Mouse (Mus musculus) right cerebral cortex, postnatal 10 days (tissue): Measurements from ENCODE around the gene Gbp3.
"Not testable (repeated sequence)": the region's sequence is repeated elsewhere in the genome, so short reads cannot be mapped to it uniquely, and the experiment has no call there.

Source experiments
- DNase-seq, 2 experiments: peaks; one replicate each; pipeline ENCODE4 v3.0.0; 2021; ENCODE audit warnings: low spot score in 2 of 2

Gene Gbp3

DNA sequence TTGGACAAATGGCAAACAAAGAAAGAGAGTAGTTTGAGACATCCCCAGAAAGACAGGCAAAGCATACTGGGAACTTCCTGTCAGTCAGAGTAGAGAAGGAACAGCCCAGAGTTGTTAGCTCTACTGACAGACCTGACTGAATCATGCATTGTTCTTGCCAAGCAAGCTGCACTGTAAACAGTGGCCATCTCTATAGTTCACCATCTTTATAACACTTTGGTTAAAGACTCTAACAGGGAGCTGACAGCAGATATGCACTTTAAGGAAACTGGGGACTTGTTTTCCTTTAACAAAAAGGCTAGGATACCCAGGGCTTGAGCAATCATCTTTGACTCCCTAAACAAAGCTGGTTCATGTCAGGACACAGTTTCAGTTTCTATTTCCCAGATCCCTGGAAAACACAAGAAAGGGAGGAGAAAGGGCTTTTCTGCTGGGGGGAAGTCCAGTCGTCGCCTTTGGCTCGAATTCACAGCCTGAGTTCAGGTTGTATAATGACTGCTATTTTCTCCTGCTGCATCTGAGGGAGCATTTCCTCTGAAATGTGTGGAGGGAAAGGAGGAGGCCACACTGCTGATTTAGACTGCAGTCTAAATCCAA, at the start of gene Gbp3:
Gene Gbp3, plus strand, starts transcription at position 395 of the 597 bp plus-strand sequence.
- DNase-seq = no peak

DNA sequence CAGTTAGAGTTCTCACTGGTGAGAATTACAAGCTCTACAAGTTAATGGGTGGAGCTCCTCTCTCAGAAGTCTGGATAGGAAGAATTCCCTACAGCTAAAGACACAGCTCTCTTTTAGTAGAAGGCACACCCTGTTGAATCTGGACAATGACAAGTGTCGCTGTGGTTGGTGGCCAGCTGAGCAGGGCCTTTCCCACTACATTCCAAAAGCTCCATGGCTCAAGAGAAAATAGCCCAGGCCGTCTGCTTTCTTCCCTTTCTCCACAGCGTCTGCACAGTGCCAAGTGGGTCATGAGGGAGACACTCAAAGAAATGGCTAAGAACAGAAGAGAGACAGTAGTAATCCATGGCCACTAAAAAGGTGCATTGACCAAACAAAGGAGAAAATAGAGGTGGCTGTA, 31.7 kb upstream of the Gbp3 start:
- DNase-seq = peak in 1 of 2 experiments; percentile 26

- no peak for DNase-seq
Observed at GRCm38 (mm10) chr3:142529597-142529996, 30.2 kb upstream of the Gbp3 start.

DNA sequence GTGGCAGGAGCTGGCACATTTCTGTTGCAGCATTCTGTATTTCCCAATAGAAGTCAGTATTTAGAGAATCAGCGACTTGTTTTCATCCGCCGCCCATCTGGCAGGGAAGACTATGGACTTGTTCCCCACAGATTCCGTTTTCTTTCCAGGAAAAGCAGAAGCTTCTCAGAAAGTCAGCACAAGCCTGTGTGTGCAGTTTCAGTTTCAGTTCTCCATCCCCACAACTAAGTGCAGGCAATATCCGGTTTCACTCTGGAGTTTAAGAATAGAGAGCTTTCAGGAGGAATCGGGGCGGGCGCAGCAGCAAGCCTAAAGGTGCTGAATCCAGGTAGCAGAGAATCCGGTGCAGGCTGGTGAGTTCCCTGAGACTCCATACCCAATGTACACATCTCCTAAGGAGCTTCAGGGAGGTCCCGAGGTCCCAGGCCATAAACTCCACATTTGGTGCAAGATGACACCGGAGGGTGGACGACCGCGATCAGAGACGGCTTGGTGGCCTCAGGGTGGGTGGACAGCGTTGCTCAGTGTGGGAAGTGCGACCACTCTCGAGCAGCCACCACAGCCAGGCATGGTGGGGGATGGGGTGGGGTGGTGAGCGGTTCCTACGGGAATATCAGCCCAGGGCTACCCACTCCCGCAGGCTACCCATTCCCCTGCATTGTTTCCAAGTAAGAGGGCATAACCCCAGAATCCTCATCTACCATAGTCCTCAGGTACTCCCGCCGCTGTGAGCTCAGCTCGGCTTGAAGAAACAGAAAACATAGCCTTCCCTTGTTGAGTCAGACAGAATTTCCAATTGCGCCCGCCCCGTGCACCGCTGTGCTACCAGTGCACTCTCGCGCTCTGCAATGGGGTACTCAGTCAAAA, 29.5 kb upstream of the Gbp3 start, which contains the start of gene Gbp7:
Gene Gbp7, plus strand, starts transcription at position 256 of the 867 bp plus-strand sequence.
- DNase-seq = peak; percentile 70 to 72

- no peak for DNase-seq
Observed at GRCm38 (mm10) chr3:142531595-142531994, 28.2 kb upstream of the Gbp3 start.

DNA sequence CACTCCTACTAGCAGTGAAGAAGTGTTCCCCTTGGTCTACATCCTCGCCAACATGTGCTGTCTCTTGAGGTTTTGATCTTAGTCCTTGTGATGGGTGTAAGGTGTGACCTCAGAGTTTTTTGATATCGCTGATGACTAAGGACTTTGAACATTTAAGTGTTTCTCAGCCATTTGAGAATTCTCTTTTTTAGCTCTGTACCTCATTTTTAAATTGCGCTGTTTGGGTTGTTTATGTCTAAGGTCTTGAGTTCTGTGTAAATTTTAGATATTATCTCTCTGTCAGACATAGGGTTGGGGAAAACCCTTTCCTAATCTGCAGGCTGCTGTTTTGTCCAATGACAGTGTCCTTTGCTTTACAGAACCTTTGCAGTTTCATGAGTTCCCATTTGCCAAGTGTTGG, 26.6 kb upstream of the Gbp3 start:
- DNase-seq = no peak

- DNase-seq = no peak
Observed at GRCm38 (mm10) chr3:142535667-142536066, 24.2 kb upstream of the Gbp3 start.

DNA sequence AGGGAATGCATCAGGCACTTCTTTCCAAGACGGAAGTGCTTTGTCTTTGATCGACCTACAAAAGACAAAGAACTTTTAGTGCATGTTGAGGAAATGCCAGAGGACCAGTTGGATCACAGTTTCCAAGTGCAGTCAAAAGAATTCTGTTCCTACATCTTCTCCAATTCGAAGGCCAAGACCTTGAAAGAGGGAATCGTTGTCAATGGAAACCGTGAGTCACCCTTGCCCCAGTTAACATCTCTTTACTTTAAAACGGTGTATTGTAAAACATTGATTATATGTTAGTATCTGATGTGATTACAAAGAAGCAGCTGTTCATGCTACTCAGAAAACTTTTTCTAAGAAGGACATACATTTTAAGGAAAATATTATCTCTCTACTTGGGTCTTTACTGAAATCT, 18.4 kb upstream of the Gbp3 start:
- no peak for DNase-seq

GRCm38 (mm10) chr3:142542776-142543175, 17.1 kb upstream of the Gbp3 start:
- DNase-seq = not testable (repeated sequence)

- DNase-seq = no peak
Observed at GRCm38 (mm10) chr3:142546690-142547089, 13.1 kb upstream of the Gbp3 start.

GRCm38 (mm10) chr3:142550052-142550676, 9.7 kb upstream of the Gbp3 start:
- DNase-seq = no peak

- DNase-seq = no peak
Observed at GRCm38 (mm10) chr3:142554601-142555000, 5.2 kb upstream of the Gbp3 start.

DNA sequence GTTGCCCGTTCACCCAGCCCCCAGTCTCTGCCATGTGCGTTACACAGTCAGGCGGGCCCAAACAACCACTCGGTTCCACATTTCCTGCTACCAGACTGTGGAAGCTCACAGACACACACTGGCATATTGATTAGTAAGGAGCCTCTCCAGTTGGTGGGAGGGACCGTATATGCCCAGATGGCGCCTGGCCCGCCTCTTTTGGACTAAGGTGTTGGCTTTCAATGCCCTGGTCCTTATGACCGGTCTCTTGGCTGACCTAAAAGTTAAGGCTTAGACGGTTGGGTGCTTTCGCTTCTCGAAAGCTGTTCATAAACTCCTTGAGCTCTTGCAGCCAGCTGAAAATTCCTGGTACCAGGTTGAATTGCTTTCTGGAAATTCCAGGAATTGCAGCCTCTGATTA, 4.2 kb upstream of the Gbp3 start:
- DNase-seq = no peak

GRCm38 (mm10) chr3:142560296-142560948, 596 bp downstream of the Gbp3 start:
- peak; percentile 80 to 87 for DNase-seq

DNA sequence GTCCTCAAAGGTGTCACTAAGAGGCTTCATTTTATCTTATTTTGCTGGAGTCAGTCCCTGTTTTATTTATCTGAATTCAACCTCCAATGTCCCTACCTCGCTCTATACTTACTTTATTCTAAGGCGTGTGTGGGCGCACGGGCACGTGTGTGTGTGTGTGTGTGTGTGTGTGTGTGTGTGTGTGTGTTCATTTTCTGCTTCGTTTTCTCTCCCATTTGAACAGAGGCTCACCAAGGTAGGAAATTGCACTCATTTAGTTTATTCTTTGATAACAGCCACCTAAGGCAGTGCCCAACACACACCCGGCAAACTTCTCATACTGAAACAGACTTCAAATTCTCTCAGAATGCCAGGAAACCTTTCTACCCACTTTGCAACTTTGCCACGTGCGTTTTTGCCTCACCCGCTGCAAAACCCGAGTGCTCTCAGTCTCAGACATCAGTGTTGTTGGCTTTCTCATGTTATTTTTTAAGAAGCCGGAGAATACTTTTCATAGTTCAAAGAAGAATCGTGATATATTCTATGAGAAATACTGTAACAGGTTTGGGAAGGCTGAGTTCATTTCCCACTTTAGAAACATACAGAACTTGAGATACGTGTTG, 1.3 kb downstream of the Gbp3 start:
- no peak for DNase-seq

DNA sequence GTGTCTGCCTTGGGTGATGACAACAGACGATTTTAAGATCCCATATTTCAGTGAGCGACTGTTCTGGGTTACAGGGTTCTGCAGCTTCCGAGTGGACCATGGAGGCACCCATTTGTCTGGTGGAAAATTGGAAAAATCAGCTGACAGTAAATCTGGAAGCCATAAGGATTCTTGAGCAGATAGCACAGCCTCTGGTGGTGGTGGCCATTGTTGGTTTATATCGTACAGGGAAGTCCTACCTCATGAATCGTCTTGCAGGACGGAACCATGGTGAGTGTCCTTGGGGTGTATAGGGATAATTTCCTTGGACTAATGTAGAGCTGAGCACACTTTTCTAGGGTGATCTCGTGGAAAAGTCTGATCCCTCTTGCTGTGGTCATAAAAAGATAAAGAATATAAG, 1.8 kb downstream of the Gbp3 start:
- no peak for DNase-seq

DNA sequence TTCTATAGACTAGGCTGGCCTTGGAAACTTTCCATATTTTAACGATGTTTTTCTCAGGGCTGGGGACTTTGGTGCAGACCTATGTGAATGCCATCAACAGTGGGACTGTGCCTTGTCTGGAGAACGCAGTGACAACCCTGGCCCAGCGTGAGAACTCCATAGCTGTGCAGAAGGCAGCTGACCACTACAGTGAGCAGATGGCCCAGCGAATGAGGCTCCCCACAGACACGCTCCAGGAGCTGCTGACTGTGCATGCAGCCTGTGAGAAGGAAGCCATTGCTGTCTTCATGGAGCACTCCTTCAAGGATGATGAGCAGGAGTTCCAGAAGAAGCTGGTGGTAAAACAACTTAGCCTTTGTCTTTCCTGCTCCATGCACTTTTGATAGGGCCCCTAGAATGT, 7.7 kb downstream of the Gbp3 start:
- DNase-seq = not testable (repeated sequence)

DNA sequence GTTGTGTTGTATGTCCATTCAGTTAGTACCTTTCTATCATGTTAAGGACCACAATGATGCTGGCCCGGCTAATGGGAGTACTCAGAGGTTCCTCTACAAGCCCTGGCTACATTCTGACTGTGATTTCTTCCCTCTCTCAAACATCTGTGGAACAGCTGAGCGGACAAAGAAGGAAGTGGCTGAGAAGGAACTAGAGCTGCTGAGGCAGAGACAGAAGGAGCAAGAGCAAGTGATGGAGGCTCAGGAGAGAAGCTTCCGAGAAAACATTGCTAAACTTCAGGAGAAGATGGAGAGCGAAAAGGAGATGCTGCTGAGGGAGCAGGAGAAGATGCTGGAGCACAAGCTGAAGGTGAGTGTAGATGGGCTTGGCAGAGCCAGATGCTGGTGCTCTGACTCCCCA, 10.9 kb downstream of the Gbp3 start:
- DNase-seq = no peak

DNA sequence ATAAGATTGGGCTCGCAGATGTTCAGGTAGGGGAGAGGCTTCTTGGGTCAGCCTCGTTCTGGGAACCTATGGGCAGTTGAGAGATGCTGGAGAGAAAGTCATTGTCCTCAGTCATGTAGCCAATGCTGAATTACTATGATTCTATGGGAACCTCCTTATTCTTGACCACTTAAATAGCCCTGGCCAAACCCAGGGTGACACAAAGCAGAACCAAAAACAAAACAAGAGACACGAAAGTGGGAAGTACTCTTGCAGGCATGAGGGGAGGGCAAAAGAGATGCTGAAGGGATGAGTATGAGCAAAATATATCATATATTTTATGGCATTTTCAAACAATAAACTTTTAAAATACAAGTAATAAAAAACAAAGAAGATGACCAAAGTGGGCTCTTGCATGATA, 17.3 kb downstream of the Gbp3 start:
- DNase-seq = no peak

GRCm38 (mm10) chr3:142578342-142578741, 18.5 kb downstream of the Gbp3 start:
- no peak for DNase-seq

GRCm38 (mm10) chr3:142583067-142583466, 23.2 kb downstream of the Gbp3 start:
- no peak for DNase-seq

GRCm38 (mm10) chr3:142587386-142587785, 27.6 kb downstream of the Gbp3 start:
- DNase-seq = no peak
